Mouse (Mus musculus): ENCODE data around the gene Tbc1d32.

- no peak for TF ChIP-seq CTCF (conservative IDR thresholded peaks at IDR 0.05; ENCODE audit: low read length)
- TF ChIP-seq POU5F1 (IDR thresholded peaks at IDR 0.05; ENCODE audit: borderline replicate concordance, low read length) = no peak
Observed at GRCm38 (mm10) chr10:56227771-56228275, 666 bp downstream of the Tbc1d32 start.
